ENCODE assay signal across 28 mouse cellular contexts in the genomic region with DNA sequence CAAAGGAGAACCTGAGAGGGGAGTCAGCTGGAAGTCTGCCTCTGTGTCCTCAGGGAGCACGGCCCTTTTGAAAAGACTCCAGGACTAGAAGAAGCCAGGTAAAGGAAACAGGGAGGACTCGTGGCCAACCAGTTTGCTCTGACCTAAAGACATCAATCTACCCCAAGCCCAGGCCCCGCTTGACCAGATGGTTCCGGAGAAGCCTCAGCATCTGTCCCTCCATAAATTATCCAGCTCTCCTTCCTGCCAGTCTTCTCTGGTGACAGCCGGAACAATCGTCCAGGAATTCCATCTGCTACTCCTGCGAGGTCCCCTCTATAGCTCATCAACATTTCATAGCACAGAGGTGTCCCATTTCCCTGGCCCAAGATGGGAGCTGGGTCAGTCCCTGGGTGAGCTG. TPM values are rescaled to one million over a fixed set of nuclear protein-coding genes. Genes with fewer than 3 reads are reported as not detected.
DNase-seq lines count a peak whose midpoint lies in the region; ATAC-seq and TF ChIP-seq lines count a peak whose summit lies in the region.
"Had no signal": no experiment of that assay in that cellular context is flagged by ENCODE, and none has a peak within 500 bp of the region (broad histone marks: within the 10 kb centered on the region; RNA-seq: fewer than 3 reads in every experiment).

No protein-coding gene starts in this region.

- no peak for TF ChIP-seq CTCF in ES-Bruce4 (IDR thresholded peaks at IDR 0.05; ENCODE audit: low read depth, low read length)

- H3K27ac ChIP-seq in forebrain, embryonic 13.5 days, result no peak overlapping the region
- H3K27ac ChIP-seq in forebrain, embryonic 14.5 days (ENCODE audit: low read depth, low read length), result no peak overlapping the region
- H3K27ac ChIP-seq in hindbrain, embryonic 11.5 days (ENCODE audit: low read depth, low read length), result no peak overlapping the region
- H3K27ac ChIP-seq in hindbrain, embryonic 16.5 days (ENCODE audit: low read depth, low read length), result no peak overlapping the region
- no peak overlapping the region for H3K27ac ChIP-seq in ES-Bruce4 (ENCODE audit: insufficient read depth, low read length)
- H3K27ac ChIP-seq: embryonic facial prominence, embryonic 12.5 days; hindbrain, embryonic 14.5 days; left cerebral cortex, adult 2 months; limb, embryonic 12.5 days; liver, embryonic 15.5 days had no signal

- 0 out of 2 replicates have a peak overlapping the region, but pooled peaks have one; percentile 16 for H3K9ac ChIP-seq in forebrain, embryonic 13.5 days
- no peak overlapping the region for H3K9ac ChIP-seq in forebrain, embryonic 14.5 days (ENCODE audit: low read length)
- H3K9ac ChIP-seq in hindbrain, embryonic 11.5 days (ENCODE audit: low read depth, low read length), result no peak overlapping the region
- H3K9ac ChIP-seq in hindbrain, embryonic 16.5 days (ENCODE audit: low read depth, low read length), result no peak overlapping the region
- H3K9ac ChIP-seq in ES-Bruce4 (ENCODE audit: low read depth, poor library complexity, severe bottlenecking), result no peak overlapping the region
- H3K9ac ChIP-seq: embryonic facial prominence, embryonic 12.5 days; hindbrain, embryonic 14.5 days; limb, embryonic 12.5 days; liver, embryonic 15.5 days; lung, embryonic 14.5 days had no signal

- H3K36me3 ChIP-seq in forebrain, embryonic 13.5 days (ENCODE audit: poor library complexity, severe bottlenecking), result peaks cover 7% of the 10 kb centered on the region; the same call in 1 of the 2 replicates
- H3K36me3 ChIP-seq in forebrain, embryonic 14.5 days (ENCODE audit: control insufficient read depth, insufficient read depth, low read length), result no peaks in the 10 kb centered on the region
- no peaks in the 10 kb centered on the region for H3K36me3 ChIP-seq in hindbrain, embryonic 11.5 days (ENCODE audit: control insufficient read depth, insufficient read depth, low read length)
- H3K36me3 ChIP-seq in hindbrain, embryonic 16.5 days (ENCODE audit: control insufficient read depth, insufficient read depth, low read length), result no peaks in the 10 kb centered on the region
- H3K36me3 ChIP-seq in ES-Bruce4 (ENCODE audit: control insufficient read depth, insufficient read depth, low read length, poor library complexity, severe bottlenecking), result peaks cover 12% of the 10 kb centered on the region
- H3K36me3 ChIP-seq in myocyte (ENCODE audit: control insufficient read depth, insufficient read depth), result no peaks in the 10 kb centered on the region

- WGBS in forebrain, embryonic 13.5 days, result 63% methylated on average over 7 of the region's 7 CpGs
- 67% methylated on average over 7 of the region's 7 CpGs for WGBS in forebrain, embryonic 14.5 days
- 41% methylated on average over 7 of the region's 7 CpGs for WGBS in hindbrain, embryonic 11.5 days
- 38% methylated on average over 7 of the region's 7 CpGs for WGBS in hindbrain, embryonic 16.5 days

- DNase-seq in forebrain, embryonic 14.5 days (ENCODE audit: low spot score), result no peak
- peak; percentile 16 for DNase-seq in hindbrain, embryonic 11.5 days (ENCODE audit: low spot score)
- DNase-seq in spleen, postnatal 14 days (ENCODE audit: low spot score in 2 of 2), result no peak
- DNase-seq: adrenal gland, postnatal 14 days; cerebellum, adult 11 months; cerebellum, adult 9-11 months; gastrocnemius, postnatal 25 days; kidney, postnatal 14 days; lung, embryonic 14.5 days; lung, postnatal 14 days; right cerebral cortex, adult 18-20 months; spleen, adult 18-20 months had no signal

- TF ChIP-seq POLR2A in ES-Bruce4 (IDR thresholded peaks at IDR 0.05; ENCODE audit: insufficient read depth, low read length), result no peak
- no peak for TF ChIP-seq POLR2A in myocyte (IDR thresholded peaks at IDR 0.05; ENCODE audit: insufficient read length, low read depth)

- peaks cover 25% of the 10 kb centered on the region for H3K4me1 ChIP-seq in forebrain, embryonic 13.5 days
- peaks cover 13% of the 10 kb centered on the region for H3K4me1 ChIP-seq in forebrain, embryonic 14.5 days (ENCODE audit: control insufficient read depth, insufficient read depth, low read length)
- H3K4me1 ChIP-seq in hindbrain, embryonic 11.5 days (replicated peaks; ENCODE audit: control insufficient read depth, insufficient read depth, low read length), result 0 out of 2 replicates have a peak, but pooled peaks cover 2% of the 10 kb centered on the region
- peaks cover 15% of the 10 kb centered on the region for H3K4me1 ChIP-seq in hindbrain, embryonic 16.5 days (ENCODE audit: control insufficient read depth, insufficient read depth, low read depth, low read length)
- H3K4me1 ChIP-seq in ES-Bruce4 (ENCODE audit: control insufficient read depth, insufficient read depth, low read length), result peaks cover 18% of the 10 kb centered on the region

- no peak overlapping the region for H3K4me3 ChIP-seq in forebrain, embryonic 13.5 days
- no peak overlapping the region for H3K4me3 ChIP-seq in forebrain, embryonic 14.5 days (ENCODE audit: low read depth, low read length)
- H3K4me3 ChIP-seq in hindbrain, embryonic 11.5 days (ENCODE audit: low read depth, low read length), result no peak overlapping the region
- no peak overlapping the region for H3K4me3 ChIP-seq in hindbrain, embryonic 16.5 days (ENCODE audit: low read length)
- H3K4me3 ChIP-seq in ES-Bruce4 (ENCODE audit: low read depth, low read length) (no peak overlapping the region), myocyte (no peak overlapping the region)
- H3K4me3 ChIP-seq: embryonic facial prominence, embryonic 12.5 days; left cerebral cortex, adult 2 months; limb, embryonic 12.5 days; liver, embryonic 15.5 days had no signal

- H3K9me3 ChIP-seq in forebrain, embryonic 13.5 days (replicated peaks), result no peaks in the 10 kb centered on the region
- H3K9me3 ChIP-seq in forebrain, embryonic 14.5 days (replicated peaks; ENCODE audit: control insufficient read depth, low read length), result no peaks in the 10 kb centered on the region
- H3K9me3 ChIP-seq in hindbrain, embryonic 11.5 days (ENCODE audit: control insufficient read depth, low read length), result no peaks in the 10 kb centered on the region
- H3K9me3 ChIP-seq in hindbrain, embryonic 16.5 days (ENCODE audit: control insufficient read depth, low read length), result no peaks in the 10 kb centered on the region
- H3K9me3 ChIP-seq in ES-Bruce4 (replicated peaks; ENCODE audit: control insufficient read depth, insufficient read depth, low read length, poor library complexity, severe bottlenecking), result no peaks in the 10 kb centered on the region
- H3K9me3 ChIP-seq: embryonic facial prominence, embryonic 12.5 days; G1E; limb, embryonic 12.5 days; liver, embryonic 15.5 days had no signal

- ATAC-seq in forebrain, embryonic 13.5 days, result no peak
- no peak for ATAC-seq in forebrain, embryonic 14.5 days
- ATAC-seq in hindbrain, embryonic 11.5 days (ENCODE audit: low FRiP score), result no peak
- no peak for ATAC-seq in hindbrain, embryonic 16.5 days
- ATAC-seq: inflammation-experienced regulatory T-cells, adult 6 months; midbrain, embryonic 16.5 days; Patski had no signal

- peaks cover 31% of the 10 kb centered on the region for H3K79me2 ChIP-seq in myocyte (ENCODE audit: control insufficient read depth, insufficient read depth)

- no peak overlapping the region for H3ac ChIP-seq in myocyte (ENCODE audit: control insufficient read depth, insufficient read length)

- H3K4me2 ChIP-seq in forebrain, embryonic 13.5 days, result no peak overlapping the region
- H3K4me2 ChIP-seq in forebrain, embryonic 14.5 days (ENCODE audit: low read length), result no peak overlapping the region
- H3K4me2 ChIP-seq in hindbrain, embryonic 11.5 days (replicated peaks; ENCODE audit: low read depth, low read length), result no peak overlapping the region
- H3K4me2 ChIP-seq in hindbrain, embryonic 16.5 days (ENCODE audit: low read length), result no peak overlapping the region
- H3K4me2 ChIP-seq in myocyte (ENCODE audit: low read depth), result peak overlapping the region; percentile 30
- H3K4me2 ChIP-seq: embryonic facial prominence, embryonic 12.5 days; hindbrain, embryonic 14.5 days; limb, embryonic 12.5 days; liver, embryonic 15.5 days; lung, embryonic 14.5 days; midbrain, embryonic 11.5 days had no signal

- TF ChIP-seq EP300 in ES-Bruce4 (IDR thresholded peaks at IDR 0.05; ENCODE audit: insufficient read depth, low read depth, low read length), result 0 out of 2 replicates have a peak, but pooled peaks have one; percentile 5

- 0 out of 2 replicates have a peak, but pooled peaks cover 4% of the 10 kb centered on the region for H3K27me3 ChIP-seq in forebrain, embryonic 13.5 days
- H3K27me3 ChIP-seq in forebrain, embryonic 14.5 days (replicated peaks; ENCODE audit: control insufficient read depth, insufficient read depth, low read length), result no peaks in the 10 kb centered on the region
- H3K27me3 ChIP-seq in hindbrain, embryonic 11.5 days (ENCODE audit: control insufficient read depth, insufficient read depth, low read length), result no peaks in the 10 kb centered on the region
- H3K27me3 ChIP-seq in hindbrain, embryonic 16.5 days (replicated peaks; ENCODE audit: control insufficient read depth, insufficient read depth, low read length), result no peaks in the 10 kb centered on the region; the same call in 1 of the 2 replicates
- H3K27me3 ChIP-seq in ES-Bruce4 (ENCODE audit: control insufficient read depth, insufficient read depth, low read length, poor library complexity, severe bottlenecking), result no peaks in the 10 kb centered on the region
- H3K27me3 ChIP-seq in myocyte (ENCODE audit: control insufficient read depth, insufficient read depth, insufficient read length), result no peaks in the 10 kb centered on the region
- H3K27me3 ChIP-seq: embryonic facial prominence, embryonic 12.5 days; limb, embryonic 12.5 days; Patski had no signal

RNA-seq across cellular contexts. Expression of gene Tjap1, which starts 1.8 kb away (rescaled TPM):
- 36.9 and 38.9 TPM in 2 replicates for polyA plus RNA-seq in forebrain, embryonic 13.5 days (2015; fragmentation: Nextera tagmentation; extraction: Ambion mirVana)
- polyA plus RNA-seq in forebrain, embryonic 14.5 days (2014; fragmentation: Nextera tagmentation; extraction: Ambion mirVana), result 22.8 and 23.9 TPM in 2 replicates
- polyA plus RNA-seq in hindbrain, embryonic 11.5 days (2014; fragmentation: Nextera tagmentation; extraction: Ambion mirVana), result 43.4 and 47.4 TPM in 2 replicates
- polyA plus RNA-seq in hindbrain, embryonic 16.5 days (2015; fragmentation: Nextera tagmentation; extraction: Ambion mirVana), result 26.7 and 32.1 TPM in 2 replicates
- 71.5 and 75.2 TPM in 2 replicates for polyA plus RNA-seq in ES-Bruce4 (2011; ENCODE audit: insufficient read depth, insufficient read length, low read depth, missing spikeins)
- polyA plus RNA-seq in myocyte (2012; fragmentation: generic; extraction: Trizol), result 50.9 TPM

RNA-seq across cellular contexts. Expression of gene Dlk2, which starts 12.6 kb away (rescaled TPM):
- polyA plus RNA-seq in forebrain, embryonic 13.5 days (2015; fragmentation: Nextera tagmentation; extraction: Ambion mirVana), result 2.6 and 2.9 TPM in 2 replicates
- polyA plus RNA-seq in forebrain, embryonic 14.5 days (2014; fragmentation: Nextera tagmentation; extraction: Ambion mirVana), result 5.2 and 6.4 TPM in 2 replicates
- 1.3 and 1.8 TPM in 2 replicates for polyA plus RNA-seq in hindbrain, embryonic 11.5 days (2014; fragmentation: Nextera tagmentation; extraction: Ambion mirVana)
- 25.3 and 26.8 TPM in 2 replicates for polyA plus RNA-seq in hindbrain, embryonic 16.5 days (2015; fragmentation: Nextera tagmentation; extraction: Ambion mirVana)
- polyA plus RNA-seq in ES-Bruce4 (2011; ENCODE audit: insufficient read depth, insufficient read length, low read depth, missing spikeins) (0.91 and 1.3 TPM in 2 replicates), myocyte (2012; fragmentation: generic; extraction: Trizol) (1.8 TPM)
- polyA plus RNA-seq: G1E; inflammation-experienced regulatory T-cells, adult 6 months; kidney, embryonic 14.5 days; liver, adult 2 months; liver, embryonic 15.5 days had no signal

RNA-seq across cellular contexts. Expression of gene Lrrc73, which starts 31.3 kb away (rescaled TPM):
- 4.9 and 5.8 TPM in 2 replicates for polyA plus RNA-seq in forebrain, embryonic 13.5 days (2015; fragmentation: Nextera tagmentation; extraction: Ambion mirVana)
- 9.8 and 10.6 TPM in 2 replicates for polyA plus RNA-seq in forebrain, embryonic 14.5 days (2014; fragmentation: Nextera tagmentation; extraction: Ambion mirVana)
- 3.1 and 3.4 TPM in 2 replicates for polyA plus RNA-seq in hindbrain, embryonic 11.5 days (2014; fragmentation: Nextera tagmentation; extraction: Ambion mirVana)
- polyA plus RNA-seq in hindbrain, embryonic 16.5 days (2015; fragmentation: Nextera tagmentation; extraction: Ambion mirVana), result 19.1 and 23.8 TPM in 2 replicates
- polyA plus RNA-seq in ES-Bruce4 (2011; ENCODE audit: insufficient read depth, insufficient read length, low read depth, missing spikeins), result 0.57 and 0.68 TPM in 2 replicates
- 2.0 TPM for polyA plus RNA-seq in myocyte (2012; fragmentation: generic; extraction: Trizol)
- polyA plus RNA-seq: liver, embryonic 15.5 days had no signal

RNA-seq across cellular contexts. Expression of gene Yipf3, which starts 36.8 kb away (rescaled TPM):
- polyA plus RNA-seq in forebrain, embryonic 13.5 days (2015; fragmentation: Nextera tagmentation; extraction: Ambion mirVana), result 80.3 and 84.0 TPM in 2 replicates
- polyA plus RNA-seq in forebrain, embryonic 14.5 days (2014; fragmentation: Nextera tagmentation; extraction: Ambion mirVana), result 97.5 and 102 TPM in 2 replicates
- polyA plus RNA-seq in hindbrain, embryonic 11.5 days (2014; fragmentation: Nextera tagmentation; extraction: Ambion mirVana), result 64.0 and 64.7 TPM in 2 replicates
- polyA plus RNA-seq in hindbrain, embryonic 16.5 days (2015; fragmentation: Nextera tagmentation; extraction: Ambion mirVana), result 101 and 105 TPM in 2 replicates
- polyA plus RNA-seq in ES-Bruce4 (2011; ENCODE audit: insufficient read depth, insufficient read length, low read depth, missing spikeins) (57.0 and 64.0 TPM in 2 replicates), myocyte (2012; fragmentation: generic; extraction: Trizol) (112 TPM)

RNA-seq across cellular contexts. Expression of gene Polr1c, which starts 36.8 kb away (rescaled TPM):
- 96.1 and 110 TPM in 2 replicates for polyA plus RNA-seq in forebrain, embryonic 13.5 days (2015; fragmentation: Nextera tagmentation; extraction: Ambion mirVana)
- 90.2 and 106 TPM in 2 replicates for polyA plus RNA-seq in forebrain, embryonic 14.5 days (2014; fragmentation: Nextera tagmentation; extraction: Ambion mirVana)
- 100 and 113 TPM in 2 replicates for polyA plus RNA-seq in hindbrain, embryonic 11.5 days (2014; fragmentation: Nextera tagmentation; extraction: Ambion mirVana)
- 72.4 and 76.6 TPM in 2 replicates for polyA plus RNA-seq in hindbrain, embryonic 16.5 days (2015; fragmentation: Nextera tagmentation; extraction: Ambion mirVana)
- 106 and 133 TPM in 2 replicates for polyA plus RNA-seq in ES-Bruce4 (2011; ENCODE audit: insufficient read depth, insufficient read length, low read depth, missing spikeins)
- 105 TPM for polyA plus RNA-seq in myocyte (2012; fragmentation: generic; extraction: Trizol)
